Mouse (Mus musculus) ZHBTc4 (cell line): ENCODE measurements around the gene Rtl9.

ENCODE experiments used
- DNase-seq: peaks from one replicate; pipeline ENCODE4 v3.0.0-alpha.2; 2011; ENCODE audit warnings: low read depth, low spot score

The Rtl9 gene

GRCm38 (mm10) chrX:143099044-143099754 lies at the start of gene Rtl9:
Rtl9 (plus strand) TSS chrX:143099594.
- peak; percentile 16 for DNase-seq

GRCm38 (mm10) chrX:143051478-143051877 lies 47.9 kb upstream of the Rtl9 start:
- peak; percentile 37 for DNase-seq

- no peak for DNase-seq
These were observed 47.5 kb upstream of the Rtl9 start for GRCm38 (mm10) chrX:143051921-143052320.

- peak; percentile 75 for DNase-seq
These were observed 40.6 kb upstream of the Rtl9 start for GRCm38 (mm10) chrX:143058829-143059228.

- DNase-seq = peak; percentile 15
These were observed 36.6 kb upstream of the Rtl9 start for GRCm38 (mm10) chrX:143062641-143063355.

- peak; percentile 2 for DNase-seq
These were observed 35.6 kb upstream of the Rtl9 start for GRCm38 (mm10) chrX:143063780-143064179.

- no peak for DNase-seq
These were observed 35.1 kb upstream of the Rtl9 start for GRCm38 (mm10) chrX:143064288-143064687.

GRCm38 (mm10) chrX:143066320-143067114 lies 32.9 kb upstream of the Rtl9 start:
- no peak for DNase-seq

- DNase-seq = no peak
These were observed 32.3 kb upstream of the Rtl9 start for GRCm38 (mm10) chrX:143067115-143067514.

- DNase-seq = no peak
These were observed 31.8 kb upstream of the Rtl9 start for GRCm38 (mm10) chrX:143067576-143067975.

GRCm38 (mm10) chrX:143080458-143081336 lies 18.7 kb upstream of the Rtl9 start:
- DNase-seq = no peak

GRCm38 (mm10) chrX:143082732-143083131 lies 16.7 kb upstream of the Rtl9 start:
- DNase-seq = no peak

GRCm38 (mm10) chrX:143088225-143088624 lies 11.2 kb upstream of the Rtl9 start:
- DNase-seq = no peak

GRCm38 (mm10) chrX:143090904-143091588 lies 8.3 kb upstream of the Rtl9 start:
- DNase-seq = no peak

- no peak for DNase-seq
These were observed 1.8 kb upstream of the Rtl9 start for GRCm38 (mm10) chrX:143097551-143097950.

GRCm38 (mm10) chrX:143103146-143103545 lies 3.8 kb downstream of the Rtl9 start:
- DNase-seq = no peak

GRCm38 (mm10) chrX:143105866-143106265 lies 6.5 kb downstream of the Rtl9 start:
- no peak for DNase-seq

GRCm38 (mm10) chrX:143112546-143112945 lies 13.2 kb downstream of the Rtl9 start:
- no peak for DNase-seq
